Comparison of ENCODE assay signal across 9 mouse cellular contexts in genomic region chr6:136520361-136520760, GRCm38 (mm10). TPM values are rescaled to one million over a fixed set of nuclear protein-coding genes. Genes with fewer than 3 reads are reported as not detected.
DNase-seq lines count a peak whose midpoint lies in the region; ATAC-seq and TF ChIP-seq lines count a peak whose summit lies in the region.
"Had no signal": no experiment of that assay in that cellular context is flagged by ENCODE, and none has a peak within 500 bp of the region (broad histone marks: within the 10 kb centered on the region; RNA-seq: fewer than 3 reads in every experiment).

No protein-coding gene starts in this region.

- H3K4me1 ChIP-seq in intestine, postnatal 0 days (replicated peaks; ENCODE audit: control insufficient read depth, insufficient read depth, low read length) = no peaks in the 10 kb centered on the region; the same call in 1 of the 2 replicates
- peaks cover 7% of the 10 kb centered on the region; the same call in 1 of the 2 replicates for H3K4me1 ChIP-seq in intestine, embryonic 16.5 days (ENCODE audit: control insufficient read depth, insufficient read depth, low read length)
- H3K4me1 ChIP-seq in cortical plate, adult 2 months (ENCODE audit: control insufficient read depth, insufficient read depth, low read length) = no peaks in the 10 kb centered on the region
- H3K4me1 ChIP-seq in heart, embryonic 16.5 days (ENCODE audit: control insufficient read depth, insufficient read depth, low read length) = peaks cover 11% of the 10 kb centered on the region
- H3K4me1 ChIP-seq in midbrain, embryonic 12.5 days = peaks cover 6% of the 10 kb centered on the region; the same call in 1 of the 2 replicates
- H3K4me1 ChIP-seq in kidney, adult 2 months (ENCODE audit: control insufficient read depth, insufficient read depth, low read length) = peaks cover 13% of the 10 kb centered on the region

- no peak for DNase-seq in adrenal gland, postnatal 25 days
- DNase-seq in gastrocnemius, postnatal 10 days = no peak
- no peak for DNase-seq in kidney, adult 2 months
- DNase-seq: gastrocnemius, postnatal 36 days had no signal

- WGBS in intestine, postnatal 0 days = 59% methylated on average over 2 of the region's 2 CpGs
- WGBS in intestine, embryonic 16.5 days = 71% methylated on average over 2 of the region's 2 CpGs
- WGBS in heart, embryonic 16.5 days = 59% methylated on average over 2 of the region's 2 CpGs
- 80% methylated on average over 2 of the region's 2 CpGs for WGBS in midbrain, embryonic 12.5 days
- 78% methylated on average over 2 of the region's 2 CpGs for WGBS in kidney, adult 2 months

- H3K9me3 ChIP-seq in intestine, postnatal 0 days (ENCODE audit: control insufficient read depth) = no peaks in the 10 kb centered on the region
- no peaks in the 10 kb centered on the region for H3K9me3 ChIP-seq in intestine, embryonic 16.5 days (ENCODE audit: control insufficient read depth, low read length)
- no peaks in the 10 kb centered on the region for H3K9me3 ChIP-seq in heart, embryonic 16.5 days (replicated peaks; ENCODE audit: control insufficient read depth, low read length)
- peaks cover 21% of the 10 kb centered on the region for H3K9me3 ChIP-seq in midbrain, embryonic 12.5 days

- no peaks in the 10 kb centered on the region for H3K36me3 ChIP-seq in intestine, postnatal 0 days (ENCODE audit: control insufficient read depth, insufficient read depth)
- peaks cover 2% of the 10 kb centered on the region; the same call in 1 of the 2 replicates for H3K36me3 ChIP-seq in intestine, embryonic 16.5 days (ENCODE audit: control insufficient read depth, insufficient read depth, low read length)
- H3K36me3 ChIP-seq in heart, embryonic 16.5 days (ENCODE audit: control insufficient read depth, insufficient read depth) = peaks cover 8% of the 10 kb centered on the region; the same call in 1 of the 2 replicates
- H3K36me3 ChIP-seq in midbrain, embryonic 12.5 days = peaks cover 26% of the 10 kb centered on the region
- no peaks in the 10 kb centered on the region for H3K36me3 ChIP-seq in kidney, adult 2 months (ENCODE audit: control insufficient read depth, insufficient read depth, low read length)

- no peaks in the 10 kb centered on the region for H3K27me3 ChIP-seq in intestine, postnatal 0 days (replicated peaks; ENCODE audit: control insufficient read depth, insufficient read depth, low read length)
- no peaks in the 10 kb centered on the region for H3K27me3 ChIP-seq in intestine, embryonic 16.5 days (replicated peaks; ENCODE audit: control insufficient read depth, insufficient read depth, low read length)
- no peaks in the 10 kb centered on the region for H3K27me3 ChIP-seq in heart, embryonic 16.5 days (ENCODE audit: control insufficient read depth, insufficient read depth, low read length)
- no peaks in the 10 kb centered on the region for H3K27me3 ChIP-seq in midbrain, embryonic 12.5 days
- no peaks in the 10 kb centered on the region for H3K27me3 ChIP-seq in kidney, adult 2 months (replicated peaks; ENCODE audit: control insufficient read depth, insufficient read depth, low read length)

- H3K27ac ChIP-seq in intestine, postnatal 0 days (ENCODE audit: low read depth, low read length) = no peak overlapping the region
- no peak overlapping the region for H3K27ac ChIP-seq in intestine, embryonic 16.5 days (ENCODE audit: low read length)
- no peak overlapping the region for H3K27ac ChIP-seq in cortical plate, adult 2 months (ENCODE audit: insufficient read depth, low read length)
- no peak overlapping the region for H3K27ac ChIP-seq in heart, embryonic 16.5 days (ENCODE audit: low read length)
- H3K27ac ChIP-seq in midbrain, embryonic 12.5 days (replicated peaks) = no peak overlapping the region
- H3K27ac ChIP-seq in kidney, adult 2 months (ENCODE audit: insufficient read depth, low read depth, low read length) = no peak overlapping the region

- ATAC-seq in intestine, postnatal 0 days = no peak
- no peak for ATAC-seq in intestine, embryonic 16.5 days
- no peak for ATAC-seq in heart, embryonic 16.5 days (replicated peaks; ENCODE audit: extremely low read depth, insufficient read depth, low FRiP score)
- no peak for ATAC-seq in midbrain, embryonic 12.5 days (ENCODE audit: low FRiP score, low read depth)

- H3K4me3 ChIP-seq in intestine, postnatal 0 days (ENCODE audit: low read depth, low read length) = peak overlapping the region; percentile 17; the same call in 1 of the 2 replicates
- H3K4me3 ChIP-seq in intestine, embryonic 16.5 days (ENCODE audit: low read length) = no peak overlapping the region
- H3K4me3 ChIP-seq in cortical plate, adult 2 months (ENCODE audit: insufficient read depth, low read length) = peak overlapping the region; percentile 28; the same call in 1 of the 2 replicates
- peak overlapping the region; percentile 32 for H3K4me3 ChIP-seq in heart, embryonic 16.5 days (ENCODE audit: low read length)
- H3K4me3 ChIP-seq in midbrain, embryonic 12.5 days = 0 out of 2 replicates have a peak overlapping the region, but pooled peaks have one; percentile 9
- H3K4me3 ChIP-seq in kidney, adult 2 months (ENCODE audit: insufficient read depth, low read depth, low read length) = no peak overlapping the region

- H3K9ac ChIP-seq in intestine, postnatal 0 days (ENCODE audit: low read depth, low read length) = no peak overlapping the region
- H3K9ac ChIP-seq in intestine, embryonic 16.5 days (ENCODE audit: low read depth, low read length) = no peak overlapping the region
- H3K9ac ChIP-seq in heart, embryonic 16.5 days (ENCODE audit: low read length) = no peak overlapping the region
- no peak overlapping the region for H3K9ac ChIP-seq in midbrain, embryonic 12.5 days (replicated peaks)

- TF ChIP-seq POLR2A in cortical plate, adult 2 months (IDR thresholded peaks at IDR 0.05; ENCODE audit: extremely low read depth, insufficient read depth, low read length) = no peak
- no peak for TF ChIP-seq POLR2A in kidney, adult 2 months (IDR thresholded peaks at IDR 0.05; ENCODE audit: low read depth, low read length)

- H3K4me2 ChIP-seq in intestine, postnatal 0 days (replicated peaks; ENCODE audit: low read depth) = peak overlapping the region; percentile 47
- no peak overlapping the region for H3K4me2 ChIP-seq in intestine, embryonic 16.5 days (ENCODE audit: low read depth, low read length)
- peak overlapping the region; percentile 53 for H3K4me2 ChIP-seq in heart, embryonic 16.5 days (ENCODE audit: low read depth, low read length)
- H3K4me2 ChIP-seq in midbrain, embryonic 12.5 days (replicated peaks) = peak overlapping the region; percentile 28; the same call in 1 of the 2 replicates

- no peak for TF ChIP-seq CTCF in intestine, postnatal 0 days (IDR thresholded peaks at IDR 0.05; ENCODE audit: low read depth)
- TF ChIP-seq CTCF in cortical plate, adult 2 months (IDR thresholded peaks at IDR 0.05; ENCODE audit: extremely low read depth, insufficient read depth, low read length) = no peak
- TF ChIP-seq CTCF in kidney, adult 2 months (conservative IDR thresholded peaks at IDR 0.05; ENCODE audit: insufficient read depth, insufficient read length, low read depth, low read length) = no peak

RNA-seq across cellular contexts. Expression of gene Atf7ip, which starts 14.4 kb away (rescaled TPM):
- polyA plus RNA-seq in intestine, postnatal 0 days (2015; fragmentation: Nextera tagmentation; extraction: Ambion mirVana) = 8.6 and 9.4 TPM in 2 replicates
- polyA plus RNA-seq in intestine, embryonic 16.5 days (2015; fragmentation: Nextera tagmentation; extraction: Ambion mirVana) = 17.6 and 21.0 TPM in 2 replicates
- 39.5 and 47.4 TPM in 2 replicates for polyA plus RNA-seq in cortical plate, adult 2 months (2012; rRNA removed)
- polyA plus RNA-seq in heart, embryonic 16.5 days (2015; fragmentation: Nextera tagmentation; extraction: Ambion mirVana) = 27.9 and 31.4 TPM in 2 replicates
- polyA plus RNA-seq in midbrain, embryonic 12.5 days (2016; fragmentation: Nextera tagmentation; extraction: Ambion mirVana) = 61.4 TPM in 2 replicates
- total RNA-seq in adrenal gland, postnatal 25 days (2021) = 84.0 and 117 TPM in 2 replicates
- total RNA-seq in gastrocnemius, postnatal 10 days (2021) = 10 to 100 TPM; 51.8 to 80.1 TPM
- polyA plus RNA-seq in kidney, adult 2 months (2012; rRNA removed) = 13.4 and 13.9 TPM in 2 replicates

Comparison
In these comparisons a context has a peak if more than half of its experiments do, and no peak if none do; other contexts are left out.
1. H3K4me3 ChIP-seq: peak in intestine, postnatal 0 days (single experiment), cortical plate, adult 2 months (single experiment), heart, embryonic 16.5 days (single experiment) and midbrain, embryonic 12.5 days (single experiment); none in intestine, embryonic 16.5 days (single experiment) and kidney, adult 2 months (single experiment).